Mouse (Mus musculus): Measurements from ENCODE around the gene Kif2c. TPM values are rescaled to one million over a fixed set of nuclear protein-coding genes. Genes with fewer than 3 reads are reported as not detected.
A peak's percentile ranks its signal among the peaks of the same experiment; 100 is the strongest.

Gene Kif2c
- polyA plus RNA-seq, 1 experiment from 2014 or later = 78.4 TPM

GRCm38 (mm10) chr4:117132794-117133143 is 49.7 kb downstream of the Kif2c start:
- peaks cover 20% of the 10 kb centered on the region for H3K27me3 ChIP-seq
- H3K9me3 ChIP-seq = no peaks in the 10 kb centered on the region
- WGBS = 18% methylated on average over 11 of the region's 11 CpGs

GRCm38 (mm10) chr4:117131890-117132793 is 50.3 kb downstream of the Kif2c start:
- Histone ChIP-seq H3K9ac (no peak overlapping the region), H3K4me2 (peak overlapping the region; percentile 100; the same call in 1 of the 2 replicates), H3K36me3 (0 out of 2 replicates have a peak, but pooled peaks cover 3% of the 10 kb centered on the region), H3K4me1 (peaks cover 14% of the 10 kb centered on the region), H3K4me3 (peak overlapping the region; percentile 89; the same call in 1 of the 2 replicates), H3K27me3 (peaks cover 20% of the 10 kb centered on the region), H3K27ac (no peak overlapping the region), H3K9me3 (no peaks in the 10 kb centered on the region)
- ATAC-seq (ENCODE audit: borderline replicate concordance, extremely low read depth, low FRiP score, low TSS enrichment) = no peak
- WGBS = 38% methylated on average over 7 of the region's 7 CpGs

More at GRCm38 (mm10) chr4:117132794-117133143, 49.7 kb downstream of the Kif2c start:
- Histone ChIP-seq H3K9ac (no peak overlapping the region), H3K27ac (no peak overlapping the region), H3K4me1 (peaks cover 14% of the 10 kb centered on the region), H3K36me3 (0 out of 2 replicates have a peak, but pooled peaks cover 3% of the 10 kb centered on the region), H3K4me3 (peak overlapping the region; percentile 89), H3K4me2 (peak overlapping the region; percentile 100)
- ATAC-seq (ENCODE audit: borderline replicate concordance, extremely low read depth, low FRiP score, low TSS enrichment) = no peak

DNA sequence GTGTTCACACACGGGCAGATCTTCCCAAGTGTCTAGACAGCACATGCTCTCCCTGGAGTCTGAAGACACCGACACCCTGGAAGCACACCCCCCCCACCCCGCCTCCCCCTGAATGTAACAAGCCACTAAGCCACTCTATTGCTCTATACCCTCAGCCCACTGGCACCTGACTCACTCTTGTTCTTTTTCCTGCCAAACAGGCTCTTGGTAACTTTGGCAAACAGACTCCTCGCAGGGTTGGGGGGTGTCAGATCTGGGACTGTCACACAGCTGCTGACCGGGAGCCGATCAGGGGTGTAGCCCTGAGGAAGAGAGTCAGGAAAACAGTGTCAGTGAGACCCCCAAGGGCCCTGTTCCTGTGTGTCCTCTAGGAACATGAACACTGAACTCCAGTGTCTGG is 51.2 kb downstream of the Kif2c start:
- Histone ChIP-seq H3K27ac (no peak overlapping the region), H3K4me1 (peaks cover 19% of the 10 kb centered on the region), H3K9me3 (no peaks in the 10 kb centered on the region), H3K27me3 (peaks cover 20% of the 10 kb centered on the region), H3K4me2 (no peak overlapping the region), H3K9ac (no peak overlapping the region), H3K4me3 (no peak overlapping the region), H3K36me3 (0 out of 2 replicates have a peak, but pooled peaks cover 3% of the 10 kb centered on the region)
- 62% methylated on average over 6 of the region's 6 CpGs for WGBS
- ATAC-seq (ENCODE audit: borderline replicate concordance, extremely low read depth, low FRiP score, low TSS enrichment) = no peak

GRCm38 (mm10) chr4:117130790-117131189 is 51.6 kb downstream of the Kif2c start:
- WGBS = 79% methylated on average over 6 of the region's 6 CpGs
- Histone ChIP-seq H3K9ac (no peak overlapping the region), H3K4me2 (no peak overlapping the region), H3K4me1 (peaks cover 23% of the 10 kb centered on the region), H3K4me3 (no peak overlapping the region), H3K27me3 (peaks cover 20% of the 10 kb centered on the region), H3K36me3 (0 out of 2 replicates have a peak, but pooled peaks cover 3% of the 10 kb centered on the region), H3K9me3 (no peaks in the 10 kb centered on the region), H3K27ac (no peak overlapping the region)
- no peak for ATAC-seq (ENCODE audit: borderline replicate concordance, extremely low read depth, low FRiP score, low TSS enrichment)

GRCm38 (mm10) chr4:117127991-117128686 is 54.3 kb downstream of the Kif2c start:
- ATAC-seq (ENCODE audit: borderline replicate concordance, extremely low read depth, low FRiP score, low TSS enrichment) = no peak
- Histone ChIP-seq H3K4me3 (no peak overlapping the region), H3K9me3 (no peaks in the 10 kb centered on the region), H3K9ac (no peak overlapping the region), H3K27ac (no peak overlapping the region), H3K4me1 (peaks cover 33% of the 10 kb centered on the region), H3K36me3 (0 out of 2 replicates have a peak, but pooled peaks cover 3% of the 10 kb centered on the region), H3K4me2 (no peak overlapping the region), H3K27me3 (peaks cover 17% of the 10 kb centered on the region)
- 85% methylated on average over 33 of the region's 33 CpGs for WGBS

DNA sequence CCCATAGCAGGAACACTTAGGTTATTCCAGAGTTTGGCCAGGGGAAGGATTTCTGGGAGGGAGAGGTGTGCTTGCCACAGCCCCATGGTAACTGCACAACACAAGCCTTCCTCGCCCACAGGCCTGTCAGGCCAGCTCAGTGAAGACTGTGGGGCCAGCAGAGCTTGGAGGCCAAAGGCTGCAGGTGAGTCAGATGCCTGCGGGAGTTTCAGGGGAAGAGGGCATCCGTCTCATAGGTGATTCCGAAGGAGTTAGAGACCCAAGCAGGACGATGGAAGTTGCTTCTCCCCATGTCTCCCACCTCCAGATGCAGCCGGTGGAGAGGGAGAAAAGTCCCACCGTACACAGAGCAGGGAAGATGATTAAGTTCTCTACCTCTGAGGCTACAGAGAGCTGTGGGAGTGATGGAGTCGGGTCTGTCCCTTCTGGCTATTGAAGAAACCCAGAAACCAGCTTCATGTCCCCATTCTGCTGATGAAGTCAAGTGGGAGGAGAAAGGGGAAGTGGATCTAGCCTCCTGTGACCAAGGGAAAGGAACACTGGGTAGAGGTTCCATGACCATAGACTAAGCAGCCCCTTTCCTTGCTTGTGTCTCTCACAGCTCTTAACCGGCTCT is 55.7 kb downstream of the Kif2c start, which contains the start of gene Tctex1d4:
TSS of gene Tctex1d4 (plus strand) at position 120 of the 616 bp plus-strand sequence.
- 0 out of 2 replicates have a peak, but pooled peaks cover 3% of the 10 kb centered on the region for H3K36me3 ChIP-seq
- H3K27ac ChIP-seq = peak within 1 kb of the TSS; percentile 94
- no peak within 1 kb of the TSS for H3K4me3 ChIP-seq
- 83% methylated on average over 9 of the region's 9 CpGs for WGBS
- no peak for ATAC-seq (ENCODE audit: borderline replicate concordance, extremely low read depth, low FRiP score, low TSS enrichment)
- H3K9ac ChIP-seq = peak within 1 kb of the TSS; percentile 31
- peaks cover 3% of the 10 kb centered on the region; the same call in 1 of the 2 replicates for H3K27me3 ChIP-seq
- no peaks in the 10 kb centered on the region for H3K9me3 ChIP-seq
- H3K4me2 ChIP-seq = peak within 1 kb of the TSS; percentile 26
- H3K4me1 ChIP-seq = peaks cover 26% of the 10 kb centered on the region

GRCm38 (mm10) chr4:117125910-117126674 is 56.3 kb downstream of the Kif2c start:
- H3K9ac ChIP-seq = peak overlapping the region; percentile 23
- peak; percentile 66 for ATAC-seq (ENCODE audit: borderline replicate concordance, extremely low read depth, low FRiP score, low TSS enrichment)
- peaks cover 32% of the 10 kb centered on the region for H3K4me1 ChIP-seq
- H3K4me3 ChIP-seq = no peak overlapping the region
- H3K4me2 ChIP-seq = peak overlapping the region; percentile 26; the same call in 1 of the 2 replicates
- 0 out of 2 replicates have a peak, but pooled peaks cover 3% of the 10 kb centered on the region for H3K36me3 ChIP-seq
- WGBS = 38% methylated on average over 15 of the region's 15 CpGs
- no peaks in the 10 kb centered on the region for H3K9me3 ChIP-seq
- H3K27me3 ChIP-seq = no peaks in the 10 kb centered on the region
- peak overlapping the region; percentile 94 for H3K27ac ChIP-seq

DNA sequence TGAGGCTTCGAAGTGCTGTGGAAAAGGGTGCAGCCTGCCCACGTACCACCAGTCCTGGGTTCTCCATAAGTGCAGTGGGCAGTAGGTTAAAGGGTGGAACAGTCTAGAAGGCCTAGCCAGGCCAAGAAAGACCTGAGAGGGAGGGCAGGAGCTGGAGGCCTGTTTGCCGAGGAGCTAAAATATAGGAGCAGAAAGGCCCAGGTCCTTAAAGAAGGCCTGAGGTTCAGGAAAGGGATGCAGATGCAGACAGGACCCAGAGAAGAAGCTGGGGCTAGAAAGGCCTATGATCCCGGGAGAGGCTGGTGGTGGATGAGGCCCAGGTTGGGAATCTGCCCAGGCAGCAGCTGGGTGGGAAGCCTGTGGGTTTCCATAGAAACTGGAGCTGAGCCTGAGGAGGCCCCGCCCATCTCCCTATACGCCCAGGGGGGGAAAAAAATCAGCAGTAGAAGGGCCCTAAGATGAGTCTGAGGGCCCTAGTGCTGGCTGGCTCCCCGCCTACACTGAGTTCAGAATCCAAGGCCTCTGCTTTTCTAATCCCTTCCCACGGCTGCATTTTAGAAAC is 57.0 kb downstream of the Kif2c start, which contains the start of gene Btbd19:
TSS of gene Btbd19 (minus strand) at position 378 of the 562 bp plus-strand sequence.
- H3K27me3 ChIP-seq = no peaks in the 10 kb centered on the region
- peaks cover 32% of the 10 kb centered on the region for H3K4me1 ChIP-seq
- 22% methylated on average over 8 of the region's 8 CpGs for WGBS
- no peaks in the 10 kb centered on the region for H3K9me3 ChIP-seq
- H3K4me2 ChIP-seq = peak within 1 kb of the TSS; percentile 26
- H3K36me3 ChIP-seq = 0 out of 2 replicates have a peak, but pooled peaks cover 3% of the 10 kb centered on the region
- ATAC-seq (ENCODE audit: borderline replicate concordance, extremely low read depth, low FRiP score, low TSS enrichment) = peak; percentile 71; the same call in 1 of the 2 replicates
- H3K27ac ChIP-seq = peak within 1 kb of the TSS; percentile 94
- peak within 1 kb of the TSS; percentile 31 for H3K9ac ChIP-seq
- no peak within 1 kb of the TSS for H3K4me3 ChIP-seq

DNA sequence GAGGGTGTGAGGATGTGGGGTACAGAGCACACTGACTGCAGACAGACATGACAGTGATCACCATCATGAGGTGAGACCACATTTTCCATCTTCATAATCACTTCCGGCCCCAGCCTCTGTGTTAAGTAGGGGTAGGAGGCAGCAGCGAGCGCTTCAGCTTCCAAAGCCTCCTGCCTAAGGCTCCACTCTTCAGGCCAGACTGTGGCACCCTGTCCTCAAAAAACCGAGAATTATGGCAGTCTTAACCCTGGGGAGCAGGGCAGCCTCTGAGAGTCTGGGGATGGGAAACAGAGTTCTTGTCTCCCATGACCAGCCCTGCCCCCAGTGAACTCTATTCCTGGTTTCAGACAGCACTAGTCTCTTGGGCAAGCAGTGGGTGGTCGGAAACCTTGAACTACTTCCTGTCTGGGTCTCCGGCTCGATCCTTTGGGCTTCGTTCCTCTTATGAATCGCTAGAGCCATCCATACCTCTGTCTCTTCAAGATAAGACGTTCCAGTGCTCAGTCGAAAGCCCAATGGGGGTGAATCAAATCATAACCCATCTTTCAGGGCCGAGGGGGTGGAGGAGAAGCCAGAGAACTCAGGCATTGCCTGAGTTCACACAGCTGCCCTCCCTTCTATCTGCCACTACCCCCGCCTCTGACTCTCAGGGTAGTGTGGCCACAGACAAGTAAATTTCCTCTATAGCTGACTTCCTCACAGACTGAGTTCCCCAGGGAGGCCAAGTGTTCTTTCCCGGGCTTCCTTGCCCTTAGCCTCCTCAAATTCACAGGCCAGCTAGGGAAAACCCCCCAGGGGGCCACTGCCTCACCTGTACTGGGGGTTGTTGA is 57.7 kb downstream of the Kif2c start:
- WGBS = 40% methylated on average over 14 of the region's 14 CpGs
- H3K27ac ChIP-seq = peak overlapping the region; percentile 94
- H3K27me3 ChIP-seq = no peaks in the 10 kb centered on the region
- H3K36me3 ChIP-seq = 0 out of 2 replicates have a peak, but pooled peaks cover 3% of the 10 kb centered on the region
- no peaks in the 10 kb centered on the region for H3K9me3 ChIP-seq
- no peak for ATAC-seq (ENCODE audit: borderline replicate concordance, extremely low read depth, low FRiP score, low TSS enrichment)
- H3K4me1 ChIP-seq = peaks cover 35% of the 10 kb centered on the region
- no peak overlapping the region for H3K4me3 ChIP-seq
- H3K4me2 ChIP-seq = peak overlapping the region; percentile 26
- H3K9ac ChIP-seq = peak overlapping the region; percentile 31; the same call in 1 of the 2 replicates

DNA sequence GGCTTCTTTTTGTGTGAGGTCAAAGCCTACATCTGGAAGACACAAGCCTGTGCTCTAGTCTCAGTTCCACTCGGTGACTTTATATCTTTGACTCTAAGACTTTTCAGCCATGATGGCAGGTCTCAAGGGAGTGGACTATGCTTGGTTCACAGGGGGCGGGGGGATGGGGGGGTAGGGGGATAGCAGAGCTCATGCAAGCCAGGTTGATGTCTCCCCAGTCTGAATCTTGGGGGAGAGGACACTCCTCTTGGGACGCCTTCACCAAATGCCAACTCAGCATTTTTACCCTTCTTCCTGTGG is 58.3 kb downstream of the Kif2c start:
- H3K27ac ChIP-seq = peak overlapping the region; percentile 94

More for the DNA sequence above, 58.3 kb downstream of the Kif2c start:
- Histone ChIP-seq H3K4me3 (no peak overlapping the region), H3K36me3 (0 out of 2 replicates have a peak, but pooled peaks cover 3% of the 10 kb centered on the region), H3K4me2 (no peak overlapping the region), H3K27me3 (no peaks in the 10 kb centered on the region), H3K4me1 (peaks cover 37% of the 10 kb centered on the region), H3K9me3 (no peaks in the 10 kb centered on the region), H3K9ac (no peak overlapping the region)
- no peak for ATAC-seq (ENCODE audit: borderline replicate concordance, extremely low read depth, low FRiP score, low TSS enrichment)
- WGBS = 71% methylated on average over 3 of the region's 3 CpGs
